In genomic region chr5:140646171-140646570, GRCm38 (mm10) we compare ENCODE assay signal across 8 mouse cellular contexts. TPM values are rescaled to one million over a fixed set of nuclear protein-coding genes. Genes with fewer than 3 reads are reported as not detected.
DNase-seq lines count a peak whose midpoint lies in the region; ATAC-seq lines count a peak whose summit lies in the region.

No protein-coding gene starts in this region.

- WGBS in heart, embryonic 12.5 days: 93% methylated on average over 6 of the region's 6 CpGs
- WGBS in embryonic facial prominence, embryonic 10.5 days: 92% methylated on average over 6 of the region's 6 CpGs
- WGBS in hindbrain, embryonic 10.5 days: 92% methylated on average over 6 of the region's 6 CpGs
- 88% methylated on average over 6 of the region's 6 CpGs for WGBS in liver, embryonic 16.5 days (ENCODE audit: insufficient replicate concordance)

- peak overlapping the region; percentile 32; the same call in 1 of the 2 replicates for H3K9ac ChIP-seq in heart, embryonic 12.5 days
- 0 out of 2 replicates have a peak overlapping the region, but pooled peaks have one; percentile 17 for H3K9ac ChIP-seq in liver, embryonic 16.5 days (ENCODE audit: low read depth, low read length)

- no peaks in the 10 kb centered on the region for H3K9me3 ChIP-seq in heart, embryonic 12.5 days (replicated peaks)
- no peaks in the 10 kb centered on the region for H3K9me3 ChIP-seq in embryonic facial prominence, embryonic 10.5 days
- H3K9me3 ChIP-seq in hindbrain, embryonic 10.5 days: no peaks in the 10 kb centered on the region
- no peaks in the 10 kb centered on the region for H3K9me3 ChIP-seq in liver, embryonic 16.5 days (replicated peaks; ENCODE audit: control insufficient read depth, low read length)

- peak overlapping the region; percentile 82 for H3K4me2 ChIP-seq in heart, embryonic 12.5 days
- H3K4me2 ChIP-seq in liver, embryonic 16.5 days (ENCODE audit: low read depth, low read length): no peak overlapping the region

- peaks cover 75% of the 10 kb centered on the region for H3K4me1 ChIP-seq in heart, embryonic 12.5 days (replicated peaks)
- H3K4me1 ChIP-seq in embryonic facial prominence, embryonic 10.5 days: peaks cover 81% of the 10 kb centered on the region
- peaks cover 75% of the 10 kb centered on the region for H3K4me1 ChIP-seq in hindbrain, embryonic 10.5 days (replicated peaks)
- peaks cover 73% of the 10 kb centered on the region for H3K4me1 ChIP-seq in liver, embryonic 16.5 days (ENCODE audit: control insufficient read depth, low read depth, low read length)

- no peaks in the 10 kb centered on the region for H3K27me3 ChIP-seq in heart, embryonic 12.5 days (replicated peaks)
- no peaks in the 10 kb centered on the region for H3K27me3 ChIP-seq in embryonic facial prominence, embryonic 10.5 days (replicated peaks; ENCODE audit: low read depth, poor library complexity, severe bottlenecking)
- no peaks in the 10 kb centered on the region; the same call in 1 of the 2 replicates for H3K27me3 ChIP-seq in hindbrain, embryonic 10.5 days (ENCODE audit: insufficient read depth, poor library complexity, severe bottlenecking)
- H3K27me3 ChIP-seq in liver, embryonic 16.5 days (ENCODE audit: control insufficient read depth, insufficient read depth, low read depth, low read length): no peaks in the 10 kb centered on the region

- intact Hi-C loops in heart, postnatal 36 days (cut with DNase I): no loop called here

- no peak for ATAC-seq in heart, embryonic 12.5 days (ENCODE audit: insufficient number of reproducible peaks, low FRiP score)
- no peak for ATAC-seq in liver, embryonic 16.5 days (ENCODE audit: low read depth)

- 0 out of 2 replicates have a peak overlapping the region, but pooled peaks have one; percentile 85 for H3K4me3 ChIP-seq in heart, embryonic 12.5 days
- H3K4me3 ChIP-seq in embryonic facial prominence, embryonic 10.5 days: peak overlapping the region; percentile 98
- peak overlapping the region; percentile 98 for H3K4me3 ChIP-seq in hindbrain, embryonic 10.5 days
- no peak overlapping the region for H3K4me3 ChIP-seq in liver, embryonic 16.5 days (ENCODE audit: low read depth, low read length)

- H3K36me3 ChIP-seq in heart, embryonic 12.5 days: peaks cover 17% of the 10 kb centered on the region
- H3K36me3 ChIP-seq in embryonic facial prominence, embryonic 10.5 days (replicated peaks): peaks cover 59% of the 10 kb centered on the region
- peaks cover 57% of the 10 kb centered on the region for H3K36me3 ChIP-seq in hindbrain, embryonic 10.5 days
- no peaks in the 10 kb centered on the region for H3K36me3 ChIP-seq in liver, embryonic 16.5 days (ENCODE audit: control insufficient read depth, insufficient read depth)

- H3K27ac ChIP-seq in heart, embryonic 12.5 days (ENCODE audit: poor library complexity, severe bottlenecking): no peak overlapping the region
- peak overlapping the region; percentile 98; the same call in 1 of the 2 replicates for H3K27ac ChIP-seq in embryonic facial prominence, embryonic 10.5 days (replicated peaks)
- H3K27ac ChIP-seq in hindbrain, embryonic 10.5 days: peak overlapping the region; percentile 100; the same call in 1 of the 2 replicates
- H3K27ac ChIP-seq in liver, embryonic 16.5 days (ENCODE audit: low read length): no peak overlapping the region

- no peak for DNase-seq in heart, postnatal 36 days
- no peak for DNase-seq in embryonic facial prominence, embryonic 10.5 days (ENCODE audit: low spot score)
- DNase-seq in hindbrain, embryonic 10.5 days (ENCODE audit: low spot score): no peak
- no peak for DNase-seq in right cerebral cortex, postnatal 10 days (ENCODE audit: low spot score in 2 of 2)
- DNase-seq in urinary bladder, postnatal 10 days (ENCODE audit: low spot score): no peak
- DNase-seq in kidney, postnatal 14 days: no peak

RNA-seq across cellular contexts. Expression of gene Ttyh3, which starts 2.7 kb away (rescaled TPM):
- 36.3 and 38.0 TPM in 2 replicates for polyA plus RNA-seq in heart, embryonic 12.5 days (2016; fragmentation: Nextera tagmentation; extraction: Ambion mirVana)
- 10 to 100 TPM; 13.4 to 14.7 TPM for total RNA-seq in heart, postnatal 36 days (2021)
- polyA plus RNA-seq in embryonic facial prominence, embryonic 10.5 days (2016; fragmentation: Nextera tagmentation; extraction: Ambion mirVana): 33.4 and 35.5 TPM in 2 replicates
- 32.1 and 52.5 TPM in 2 replicates for polyA plus RNA-seq in hindbrain, embryonic 10.5 days (2016; fragmentation: Nextera tagmentation; extraction: Ambion mirVana)
- 4.5 and 5.6 TPM in 2 replicates for polyA plus RNA-seq in liver, embryonic 16.5 days (2015; fragmentation: Nextera tagmentation; extraction: Ambion mirVana)

RNA-seq across cellular contexts. Expression of gene Lfng, which starts 39.1 kb away (rescaled TPM):
- polyA plus RNA-seq in heart, embryonic 12.5 days (2016; fragmentation: Nextera tagmentation; extraction: Ambion mirVana): 2.9 and 4.3 TPM in 2 replicates
- total RNA-seq in heart, postnatal 36 days (2021): 1 to 10 TPM; 7.2 to 9.1 TPM
- 11.7 and 14.9 TPM in 2 replicates for polyA plus RNA-seq in embryonic facial prominence, embryonic 10.5 days (2016; fragmentation: Nextera tagmentation; extraction: Ambion mirVana)
- 40.9 and 51.2 TPM in 2 replicates for polyA plus RNA-seq in hindbrain, embryonic 10.5 days (2016; fragmentation: Nextera tagmentation; extraction: Ambion mirVana)
- polyA plus RNA-seq in liver, embryonic 16.5 days (2015; fragmentation: Nextera tagmentation; extraction: Ambion mirVana): 8.3 and 9.7 TPM in 2 replicates

RNA-seq across cellular contexts. Expression of gene Iqce, which starts 56.0 kb away (rescaled TPM):
- 12.4 and 15.7 TPM in 2 replicates for polyA plus RNA-seq in heart, embryonic 12.5 days (2016; fragmentation: Nextera tagmentation; extraction: Ambion mirVana)
- 1 to 10 TPM; 8.9 to 9.8 TPM for total RNA-seq in heart, postnatal 36 days (2021)
- polyA plus RNA-seq in embryonic facial prominence, embryonic 10.5 days (2016; fragmentation: Nextera tagmentation; extraction: Ambion mirVana): 27.4 and 28.2 TPM in 2 replicates
- 24.5 and 29.1 TPM in 2 replicates for polyA plus RNA-seq in hindbrain, embryonic 10.5 days (2016; fragmentation: Nextera tagmentation; extraction: Ambion mirVana)
- polyA plus RNA-seq in liver, embryonic 16.5 days (2015; fragmentation: Nextera tagmentation; extraction: Ambion mirVana): 4.1 and 5.2 TPM in 2 replicates

RNA-seq across cellular contexts. Expression of gene Brat1, which starts 58.6 kb away (rescaled TPM):
- polyA plus RNA-seq in heart, embryonic 12.5 days (2016; fragmentation: Nextera tagmentation; extraction: Ambion mirVana): 14.6 and 15.5 TPM in 2 replicates
- 10 to 100 TPM in 1 of 2 experiments, 1 to 10 TPM in 1; 8.3 to 10.4 TPM for total RNA-seq in heart, postnatal 36 days (2021)
- 22.8 and 24.9 TPM in 2 replicates for polyA plus RNA-seq in embryonic facial prominence, embryonic 10.5 days (2016; fragmentation: Nextera tagmentation; extraction: Ambion mirVana)
- polyA plus RNA-seq in hindbrain, embryonic 10.5 days (2016; fragmentation: Nextera tagmentation; extraction: Ambion mirVana): 24.6 and 25.1 TPM in 2 replicates
- polyA plus RNA-seq in liver, embryonic 16.5 days (2015; fragmentation: Nextera tagmentation; extraction: Ambion mirVana): 7.2 and 7.8 TPM in 2 replicates

Comparison
In these comparisons a context has a peak if more than half of its experiments do, and no peak if none do; other contexts are left out.
1. H3K27ac ChIP-seq: peak in embryonic facial prominence, embryonic 10.5 days (single experiment) and hindbrain, embryonic 10.5 days (single experiment); none in heart, embryonic 12.5 days (single experiment) and liver, embryonic 16.5 days (single experiment).